ENCODE assay signal across 8 mouse cellular contexts in the genomic region with DNA sequence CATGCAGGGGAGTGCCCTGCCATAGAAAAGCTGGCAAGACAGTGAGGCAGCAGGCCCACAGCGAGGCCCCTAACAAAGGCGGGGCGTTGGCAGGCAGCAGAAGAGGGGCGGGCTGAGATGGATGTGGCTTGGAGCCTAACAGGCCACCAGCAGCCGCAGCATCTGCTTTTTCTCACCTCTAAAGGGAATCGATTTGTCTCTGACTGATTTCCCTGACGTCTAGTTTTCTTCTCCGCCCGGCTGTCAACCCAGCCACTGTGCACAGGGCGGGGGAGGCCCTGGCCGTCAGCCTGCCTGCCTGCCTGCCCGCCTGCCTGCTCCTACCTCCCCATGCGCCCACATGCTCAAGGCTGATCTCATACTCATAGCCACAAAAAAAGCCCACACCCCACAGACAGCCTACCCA. TPM values are rescaled to one million over a fixed set of nuclear protein-coding genes. Genes with fewer than 3 reads are reported as not detected.
DNase-seq lines count a peak whose midpoint lies in the region; ATAC-seq and TF ChIP-seq lines count a peak whose summit lies in the region.

No protein-coding gene starts in this region.

- no peak for DNase-seq in kidney, adult 9 months
- peak; percentile 37 to 77 for DNase-seq in cerebellum, postnatal 4 days (ENCODE audit: low spot score in 2 of 2)
- peak; percentile 85 for DNase-seq in layer of hippocampus, adult 9-11 months
- peak; percentile 47 to 73 for DNase-seq in lung, postnatal 4 days
- peak; percentile 74 for DNase-seq in right cerebral cortex, postnatal 25 days
- no peak for DNase-seq in kidney, adult 2 months

- no peaks in the 10 kb centered on the region for H3K36me3 ChIP-seq in kidney, embryonic 14.5 days (ENCODE audit: control insufficient read depth, insufficient read depth, low read length)
- H3K36me3 ChIP-seq in heart, embryonic 12.5 days = no peaks in the 10 kb centered on the region
- H3K36me3 ChIP-seq in kidney, adult 2 months (ENCODE audit: control insufficient read depth, insufficient read depth, low read length) = no peaks in the 10 kb centered on the region

- no peaks in the 10 kb centered on the region for H3K27me3 ChIP-seq in kidney, embryonic 14.5 days (ENCODE audit: control insufficient read depth, insufficient read depth, low read length)
- H3K27me3 ChIP-seq in heart, embryonic 12.5 days (replicated peaks) = no peaks in the 10 kb centered on the region
- H3K27me3 ChIP-seq in kidney, adult 2 months (replicated peaks; ENCODE audit: control insufficient read depth, insufficient read depth, low read length) = no peaks in the 10 kb centered on the region

- no peak for TF ChIP-seq CTCF in kidney, adult 2 months (conservative IDR thresholded peaks at IDR 0.05; ENCODE audit: insufficient read depth, insufficient read length, low read depth, low read length)

- H3K9me3 ChIP-seq in kidney, embryonic 14.5 days (ENCODE audit: control insufficient read depth, low read length) = no peaks in the 10 kb centered on the region
- 0 out of 2 replicates have a peak, but pooled peaks cover 3% of the 10 kb centered on the region for H3K9me3 ChIP-seq in heart, embryonic 12.5 days (replicated peaks)

- H3K9ac ChIP-seq in kidney, embryonic 14.5 days (ENCODE audit: low read depth, low read length) = 0 out of 2 replicates have a peak overlapping the region, but pooled peaks have one; percentile 12
- peak overlapping the region; percentile 44 for H3K9ac ChIP-seq in heart, embryonic 12.5 days

- no peak overlapping the region for H3K4me3 ChIP-seq in kidney, embryonic 14.5 days (ENCODE audit: low read length)
- no peak overlapping the region for H3K4me3 ChIP-seq in heart, embryonic 12.5 days
- no peak overlapping the region for H3K4me3 ChIP-seq in kidney, adult 2 months (ENCODE audit: insufficient read depth, low read depth, low read length)

- no peak for TF ChIP-seq POLR2A in kidney, adult 2 months (IDR thresholded peaks at IDR 0.05; ENCODE audit: low read depth, low read length)

- ATAC-seq in kidney, embryonic 14.5 days (ENCODE audit: low FRiP score, low TSS enrichment) = peak; percentile 51; the same call in 1 of the 2 replicates
- peak; percentile 69 for ATAC-seq in heart, embryonic 12.5 days (ENCODE audit: insufficient number of reproducible peaks, low FRiP score)

- WGBS in kidney, embryonic 14.5 days = 42% methylated on average over 13 of the region's 13 CpGs
- 19% methylated on average over 13 of the region's 13 CpGs for WGBS in heart, embryonic 12.5 days
- 73% methylated on average over 13 of the region's 13 CpGs for WGBS in kidney, adult 2 months

- no peak overlapping the region for H3K27ac ChIP-seq in kidney, embryonic 14.5 days (ENCODE audit: low read depth, low read length)
- H3K27ac ChIP-seq in heart, embryonic 12.5 days (ENCODE audit: poor library complexity, severe bottlenecking) = peak overlapping the region; percentile 40
- no peak overlapping the region for H3K27ac ChIP-seq in kidney, adult 2 months (ENCODE audit: insufficient read depth, low read depth, low read length)

- H3K4me2 ChIP-seq in kidney, embryonic 14.5 days (replicated peaks; ENCODE audit: low read depth, low read length) = no peak overlapping the region
- no peak overlapping the region for H3K4me2 ChIP-seq in heart, embryonic 12.5 days

- H3K4me1 ChIP-seq in kidney, embryonic 14.5 days (ENCODE audit: control insufficient read depth, insufficient read depth, low read length) = peaks cover 11% of the 10 kb centered on the region; the same call in 1 of the 2 replicates
- H3K4me1 ChIP-seq in heart, embryonic 12.5 days (replicated peaks) = peaks cover 68% of the 10 kb centered on the region
- no peaks in the 10 kb centered on the region for H3K4me1 ChIP-seq in kidney, adult 2 months (ENCODE audit: control insufficient read depth, insufficient read depth, low read length)

RNA-seq across cellular contexts. Expression of gene Zmiz1, which starts 37.4 kb away (rescaled TPM):
- 43.3 and 57.3 TPM in 2 replicates for polyA plus RNA-seq in kidney, embryonic 14.5 days (2014; fragmentation: Nextera tagmentation; extraction: Ambion mirVana)
- polyA plus RNA-seq in heart, embryonic 12.5 days (2016; fragmentation: Nextera tagmentation; extraction: Ambion mirVana) = 34.2 and 41.4 TPM in 2 replicates
- 37.8 and 42.6 TPM in 2 replicates for polyA plus RNA-seq in kidney, adult 2 months (2012; rRNA removed)

Comparison
In these comparisons a context has a peak if more than half of its experiments do, and no peak if none do; other contexts are left out.
1. DNase-seq: peak in cerebellum, postnatal 4 days (2 of 2), layer of hippocampus, adult 9-11 months (single experiment), lung, postnatal 4 days (2 of 2) and right cerebral cortex, postnatal 25 days (single experiment); none in kidney, adult 9 months (single experiment) and kidney, adult 2 months (single experiment).